Mouse (Mus musculus): ENCODE data around the gene Ndfip2. TPM values are rescaled to one million over a fixed set of nuclear protein-coding genes. Genes with fewer than 3 reads are reported as not detected.

Gene Ndfip2
- polyA plus RNA-seq (2014; fragmentation: Illumina TruSeq; extraction: RNeasy Lipid Tissue Mini Kit (QIAGEN cat#74804); ENCODE audit: low read depth, low replicate concordance) = 334 TPM

GRCm38 (mm10) chr14:105258379-105259034 lies at the start of gene Ndfip2:
TSS of gene Ndfip2 (plus strand) at chr14:105258573.

Other genes with a start within 250 kb of the Ndfip2 start
- 139 TPM for gene Rbm26, start 81.2 kb upstream of the Ndfip2 start, polyA plus RNA-seq (2014; fragmentation: Illumina TruSeq; extraction: RNeasy Lipid Tissue Mini Kit (QIAGEN cat#74804); ENCODE audit: low read depth, low replicate concordance)

Data from sigmoid colon, adult 10 weeks (tissue).